Comparison of ENCODE assay signal across 11 mouse cellular contexts in the genomic region with DNA sequence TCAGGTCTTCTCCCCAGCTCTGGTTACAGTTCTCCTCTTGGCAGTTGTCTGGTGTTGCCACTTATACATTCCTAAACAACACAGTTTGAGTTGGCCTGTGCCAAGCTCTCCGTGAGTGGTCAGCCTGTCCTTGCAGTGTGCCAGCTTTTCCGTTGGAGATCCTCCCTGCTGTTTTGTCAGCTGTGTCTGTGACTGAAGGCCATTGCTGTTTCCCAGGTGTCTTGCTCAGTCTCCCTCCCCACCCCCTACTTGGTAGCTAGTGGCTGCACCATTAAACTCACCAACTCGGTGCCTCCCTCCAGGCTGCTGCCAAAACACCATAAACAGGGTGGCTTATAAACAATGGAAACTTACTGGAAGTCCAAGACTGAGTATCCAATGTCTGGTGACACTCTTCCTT. TPM values are rescaled to one million over a fixed set of nuclear protein-coding genes. Genes with fewer than 3 reads are reported as not detected.
DNase-seq lines count a peak whose midpoint lies in the region; ATAC-seq and TF ChIP-seq lines count a peak whose summit lies in the region.
"Had no signal": no experiment of that assay in that cellular context is flagged by ENCODE, and none has a peak within 500 bp of the region (broad histone marks: within the 10 kb centered on the region; RNA-seq: fewer than 3 reads in every experiment).

No protein-coding gene starts in this region.

- peaks cover 22% of the 10 kb centered on the region for H3K36me3 ChIP-seq in liver, embryonic 11.5 days (ENCODE audit: control insufficient read depth, insufficient read depth, low read length)
- H3K36me3 ChIP-seq in liver, postnatal 0 days (replicated peaks; ENCODE audit: insufficient read depth, low read length) = peaks cover 33% of the 10 kb centered on the region
- H3K36me3 ChIP-seq in heart, postnatal 0 days (replicated peaks; ENCODE audit: control insufficient read depth, insufficient read depth, low read length) = peaks cover 55% of the 10 kb centered on the region
- H3K36me3 ChIP-seq in liver, embryonic 13.5 days = peaks cover 81% of the 10 kb centered on the region
- H3K36me3 ChIP-seq: lung, embryonic 15.5 days had no signal

- H3K9me3 ChIP-seq in liver, embryonic 11.5 days (ENCODE audit: control insufficient read depth, low read length) = no peaks in the 10 kb centered on the region
- no peaks in the 10 kb centered on the region for H3K9me3 ChIP-seq in liver, postnatal 0 days (ENCODE audit: low read length)
- no peaks in the 10 kb centered on the region for H3K9me3 ChIP-seq in heart, postnatal 0 days (replicated peaks; ENCODE audit: control insufficient read depth, low read length)
- H3K9me3 ChIP-seq in liver, embryonic 13.5 days (replicated peaks) = no peaks in the 10 kb centered on the region
- H3K9me3 ChIP-seq: heart, embryonic 13.5 days; lung, embryonic 15.5 days had no signal

- TF ChIP-seq EP300 in liver, postnatal 0 days (IDR thresholded peaks at IDR 0.05; ENCODE audit: low read depth) = no peak
- TF ChIP-seq EP300 in heart, postnatal 0 days (IDR thresholded peaks at IDR 0.05; ENCODE audit: low read depth) = no peak

- intact Hi-C loops in left cerebral cortex, postnatal 25 days (cut with DNase I) = no loop called here

- H3K27ac ChIP-seq in liver, embryonic 11.5 days (ENCODE audit: low read depth, low read length) = peak overlapping the region; percentile 30; the same call in 1 of the 2 replicates
- H3K27ac ChIP-seq in liver, postnatal 0 days (ENCODE audit: low read depth) = no peak overlapping the region; the same call in 1 of the 2 replicates
- peak overlapping the region; percentile 83 for H3K27ac ChIP-seq in heart, postnatal 0 days (ENCODE audit: low read depth)
- H3K27ac ChIP-seq in liver, embryonic 13.5 days = peak overlapping the region; percentile 100
- H3K27ac ChIP-seq: heart, embryonic 13.5 days; lung, embryonic 15.5 days had no signal

- H3K4me1 ChIP-seq in liver, embryonic 11.5 days (replicated peaks; ENCODE audit: control insufficient read depth, insufficient read depth, low read length) = peaks cover 34% of the 10 kb centered on the region
- peaks cover 29% of the 10 kb centered on the region for H3K4me1 ChIP-seq in liver, postnatal 0 days (ENCODE audit: insufficient read depth)
- H3K4me1 ChIP-seq in heart, postnatal 0 days (ENCODE audit: control insufficient read depth, insufficient read depth) = peaks cover 34% of the 10 kb centered on the region
- peaks cover 99% of the 10 kb centered on the region for H3K4me1 ChIP-seq in liver, embryonic 13.5 days (replicated peaks)

- no peak for DNase-seq in liver, embryonic 11.5 days (ENCODE audit: low spot score)
- DNase-seq in liver, postnatal 0 days = no peak
- DNase-seq in brain, adult 2 months (ENCODE audit: low read depth, low spot score) = peak; percentile 92
- peak; percentile 59 for DNase-seq in heart, postnatal 0 days (ENCODE audit: low spot score)
- DNase-seq in liver, embryonic 13.5 days = no peak
- no peak for DNase-seq in right cerebral cortex, postnatal 25 days
- DNase-seq in left cerebral cortex, postnatal 25 days (ENCODE audit: low spot score in 2 of 2) = no peak
- DNase-seq: spleen, adult 18-20 months had no signal

- H3K9ac ChIP-seq in liver, embryonic 11.5 days (ENCODE audit: low read depth, low read length) = no peak overlapping the region
- no peak overlapping the region for H3K9ac ChIP-seq in liver, postnatal 0 days (replicated peaks)
- H3K9ac ChIP-seq in heart, postnatal 0 days (replicated peaks; ENCODE audit: low read depth, low read length) = no peak overlapping the region
- peak overlapping the region; percentile 51 for H3K9ac ChIP-seq in liver, embryonic 13.5 days
- H3K9ac ChIP-seq: heart, embryonic 13.5 days; lung, embryonic 15.5 days had no signal

- 75% methylated on average over 3 of the region's 3 CpGs for WGBS in liver, embryonic 11.5 days
- 85% methylated on average over 3 of the region's 3 CpGs for WGBS in liver, postnatal 0 days (ENCODE audit: insufficient replicate concordance)
- WGBS in heart, postnatal 0 days = 43% methylated on average over 3 of the region's 3 CpGs
- 84% methylated on average over 3 of the region's 3 CpGs for WGBS in liver, embryonic 13.5 days (ENCODE audit: insufficient replicate concordance)

- H3K4me3 ChIP-seq in liver, embryonic 11.5 days (ENCODE audit: low read depth, low read length) = no peak overlapping the region
- no peak overlapping the region for H3K4me3 ChIP-seq in liver, postnatal 0 days (ENCODE audit: low read depth, low read length)
- H3K4me3 ChIP-seq in heart, postnatal 0 days (ENCODE audit: low read depth, low read length) = no peak overlapping the region
- H3K4me3 ChIP-seq in liver, embryonic 13.5 days (replicated peaks) = no peak overlapping the region
- H3K4me3 ChIP-seq: heart, embryonic 13.5 days; lung, embryonic 15.5 days had no signal

- no peak for ATAC-seq in liver, embryonic 11.5 days (replicated peaks; ENCODE audit: low FRiP score)
- no peak for ATAC-seq in liver, postnatal 0 days
- ATAC-seq in heart, postnatal 0 days (ENCODE audit: insufficient read depth, low read depth) = peak; percentile 69
- no peak for ATAC-seq in liver, embryonic 13.5 days (ENCODE audit: low read depth)
- no peak for ATAC-seq in activated CD4-positive, CD25-positive, alpha-beta regulatory T cell, adult 4 months

- no peak for TF ChIP-seq CTCF in liver, postnatal 0 days (IDR thresholded peaks at IDR 0.05; ENCODE audit: low read depth)
- no peak for TF ChIP-seq CTCF in heart, postnatal 0 days (IDR thresholded peaks at IDR 0.05; ENCODE audit: low read depth)

- no peaks in the 10 kb centered on the region for H3K27me3 ChIP-seq in liver, embryonic 11.5 days (replicated peaks; ENCODE audit: control insufficient read depth, insufficient read depth, low read length)
- H3K27me3 ChIP-seq in liver, postnatal 0 days (ENCODE audit: insufficient read depth, low read length) = no peaks in the 10 kb centered on the region
- no peaks in the 10 kb centered on the region for H3K27me3 ChIP-seq in heart, postnatal 0 days (ENCODE audit: control insufficient read depth, insufficient read depth, low read length)
- no peaks in the 10 kb centered on the region for H3K27me3 ChIP-seq in liver, embryonic 13.5 days
- H3K27me3 ChIP-seq: heart, embryonic 13.5 days; lung, embryonic 15.5 days had no signal

- no peak overlapping the region for H3K4me2 ChIP-seq in liver, embryonic 11.5 days
- H3K4me2 ChIP-seq in liver, postnatal 0 days (ENCODE audit: low read depth, low read length) = no peak overlapping the region
- H3K4me2 ChIP-seq in heart, postnatal 0 days (ENCODE audit: low read depth, low read length) = no peak overlapping the region
- no peak overlapping the region for H3K4me2 ChIP-seq in liver, embryonic 13.5 days
- H3K4me2 ChIP-seq: heart, embryonic 13.5 days; lung, embryonic 15.5 days had no signal

RNA-seq across cellular contexts. Expression of gene Gmpr, which starts 17.1 kb away (rescaled TPM):
- polyA plus RNA-seq in liver, embryonic 11.5 days (2014; fragmentation: Nextera tagmentation; extraction: Ambion mirVana) = 200 and 221 TPM in 2 replicates
- 63.6 and 75.5 TPM in 2 replicates for polyA plus RNA-seq in liver, postnatal 0 days (2015; fragmentation: Nextera tagmentation; extraction: Ambion mirVana)
- total RNA-seq in heart, postnatal 0 days (2014; rRNA removed; ENCODE audit: low replicate concordance) = 195 TPM in 2 replicates
- 282 and 284 TPM in 2 replicates for polyA plus RNA-seq in heart, postnatal 0 days (2015; fragmentation: Nextera tagmentation; extraction: Ambion mirVana)
- 352 and 354 TPM in 2 replicates for polyA plus RNA-seq in liver, embryonic 13.5 days (2015; fragmentation: Nextera tagmentation; extraction: Ambion mirVana)
- not detected for polyA plus RNA-seq in activated CD4-positive, CD25-positive, alpha-beta regulatory T cell, adult 4 months (2017; shearing (Covaris generic))
- total RNA-seq in left cerebral cortex, postnatal 25 days (2021) = 10 to 100 TPM; 41.8 to 47.4 TPM

Comparison
In these comparisons a context has a peak if more than half of its experiments do, and no peak if none do; other contexts are left out.
1. DNase-seq: peak in brain, adult 2 months (single experiment) and heart, postnatal 0 days (single experiment); none in liver, embryonic 11.5 days (single experiment), liver, postnatal 0 days (single experiment), liver, embryonic 13.5 days (single experiment), right cerebral cortex, postnatal 25 days (single experiment) and left cerebral cortex, postnatal 25 days (0 of 2).
2. RNA of gene Gmpr, which starts 17.1 kb away (polyA plus RNA-seq): 352 to 354 TPM in liver, embryonic 13.5 days, 282 to 284 TPM in heart, postnatal 0 days, 200 to 221 TPM in liver, embryonic 11.5 days and 63.6 to 75.5 TPM in liver, postnatal 0 days; not detected in activated CD4-positive, CD25-positive, alpha-beta regulatory T cell, adult 4 months; every median in the first group is over 10 times any median in the second.